Mouse (Mus musculus) stomach, embryonic 15.5 days (tissue): ENCODE measurements around the gene Sntb2. TPM values are rescaled to one million over a fixed set of nuclear protein-coding genes. Genes with fewer than 3 reads are reported as not detected.

Experiments
- ATAC-seq: fragments of 200-750 bp; cut with Nextera tagmentation; 2 replicates; pipeline ENCODE4 v1.8.0; 2017; ENCODE audit warnings: low read depth, moderate number of reproducible peaks, moderate TSS enrichment; ENCODE audit not compliant: insufficient read depth, low FRiP score
- H3K27ac ChIP-seq: fragments of 300-500 bp; sonication (generic); 2 replicates; pipeline ENCODE4 v1.5.1; 2015; ENCODE audit warnings: mild to moderate bottlenecking, inconsistent platforms
- H3K27me3 ChIP-seq: fragments of 300-500 bp; sonication (generic); replicated peaks from 2 replicates; pipeline ENCODE4 v1.6.1; 2015; ENCODE audit warnings: inconsistent platforms
- H3K36me3 ChIP-seq: fragments of 300-500 bp; sonication (generic); 2 replicates; pipeline ENCODE4 v1.6.1; 2015; ENCODE audit warnings: inconsistent platforms
- H3K4me1 ChIP-seq: fragments of 300-500 bp; sonication (generic); 2 replicates; pipeline ENCODE4 v1.6.1; 2015; ENCODE audit warnings: inconsistent platforms
- H3K4me2 ChIP-seq: fragments of 300-500 bp; sonication (generic); 2 replicates; pipeline ENCODE4 v1.6.1; 2015; ENCODE audit warnings: mild to moderate bottlenecking, inconsistent platforms
- H3K4me3 ChIP-seq: fragments of 300-500 bp; sonication (generic); replicated peaks from 2 replicates; pipeline ENCODE4 v1.5.1; 2015; ENCODE audit warnings: inconsistent platforms
- H3K9ac ChIP-seq: fragments of 300-500 bp; sonication (generic); 2 replicates; pipeline ENCODE4 v1.6.1; 2015; ENCODE audit warnings: inconsistent platforms
- H3K9me3 ChIP-seq: fragments of 300-500 bp; sonication (generic); 2 replicates; pipeline ENCODE4 v1.6.1; 2016; ENCODE audit warnings: inconsistent platforms
- WGBS: fragments of 180-500 bp; shearing (Covaris S2); methylation state at CpG from one replicate; pipeline ENCODE4 v1.1.7; 2015; 5-methylcytosine and 5-hydroxymethylcytosine counted together
- polyA plus RNA-seq: library from polyadenylated mRNA; unstranded; fragments of >200 nt; fragmentation: Nextera tagmentation; extraction: Ambion mirVana; gene quantifications from 2 replicates; pipeline ENCODE4 v1.2.1, GENCODE M21; 2015

The Sntb2 gene
- polyA plus RNA-seq, result 15.8 and 17.6 TPM in 2 replicates

GRCm38 (mm10) chr8:106935324-106935869 lies at the start of gene Sntb2:
Sntb2 (plus strand) TSS chr8:106935750.
- Histone ChIP-seq H3K36me3 (no peaks in the 10 kb centered on the region), H3K27ac (peak within 1 kb of the TSS; percentile 94), H3K4me2 (peak within 1 kb of the TSS; percentile 70), H3K9me3 (no peaks in the 10 kb centered on the region), H3K4me1 (peaks cover 17% of the 10 kb centered on the region), H3K27me3 (no peaks in the 10 kb centered on the region), H3K9ac (peak within 1 kb of the TSS; percentile 83), H3K4me3 (peak within 1 kb of the TSS; percentile 92)
- WGBS, result under 1% methylated on average over 36 of the region's 41 CpGs
- ATAC-seq, result peak; percentile 78

- Histone ChIP-seq H3K4me3 (no peak overlapping the region), H3K27ac (no peak overlapping the region), H3K9me3 (no peaks in the 10 kb centered on the region), H3K4me1 (peaks cover 7% of the 10 kb centered on the region), H3K9ac (no peak overlapping the region), H3K4me2 (no peak overlapping the region), H3K27me3 (no peaks in the 10 kb centered on the region), H3K36me3 (peaks cover 22% of the 10 kb centered on the region)
- 43% methylated on average over 5 of the region's 5 CpGs for WGBS
- no peak for ATAC-seq
Observed at GRCm38 (mm10) chr8:106887336-106888189, 48.0 kb upstream of the Sntb2 start.

GRCm38 (mm10) chr8:106888803-106889202 lies 46.7 kb upstream of the Sntb2 start:
- Histone ChIP-seq H3K27ac (no peak overlapping the region), H3K9ac (no peak overlapping the region), H3K27me3 (no peaks in the 10 kb centered on the region), H3K9me3 (no peaks in the 10 kb centered on the region), H3K36me3 (peaks cover 11% of the 10 kb centered on the region; the same call in 1 of the 2 replicates), H3K4me2 (no peak overlapping the region), H3K4me3 (no peak overlapping the region), H3K4me1 (peaks cover 7% of the 10 kb centered on the region)
- 75% methylated on average over 3 of the region's 3 CpGs for WGBS
- ATAC-seq, result no peak

- no peak for ATAC-seq
- Histone ChIP-seq H3K27me3 (no peaks in the 10 kb centered on the region), H3K9me3 (no peaks in the 10 kb centered on the region), H3K4me2 (peak overlapping the region; percentile 66), H3K4me3 (peak overlapping the region; percentile 88), H3K9ac (peak overlapping the region; percentile 84; the same call in 1 of the 2 replicates), H3K36me3 (no peaks in the 10 kb centered on the region; the same call in 1 of the 2 replicates), H3K4me1 (peaks cover 7% of the 10 kb centered on the region), H3K27ac (peak overlapping the region; percentile 94)
- 1% methylated on average over 15 of the region's 15 CpGs for WGBS
Observed at GRCm38 (mm10) chr8:106892210-106892805, 43.2 kb upstream of the Sntb2 start.

- Histone ChIP-seq H3K4me1 (peaks cover 7% of the 10 kb centered on the region), H3K27me3 (no peaks in the 10 kb centered on the region), H3K4me3 (peak overlapping the region; percentile 88), H3K4me2 (peak overlapping the region; percentile 66), H3K36me3 (no peaks in the 10 kb centered on the region; the same call in 1 of the 2 replicates), H3K9ac (peak overlapping the region; percentile 84), H3K9me3 (no peaks in the 10 kb centered on the region), H3K27ac (peak overlapping the region; percentile 94)
- under 1% methylated on average over 51 of the region's 57 CpGs for WGBS
- ATAC-seq, result peak; percentile 82
Observed at GRCm38 (mm10) chr8:106892806-106893451, 42.6 kb upstream of the Sntb2 start.

- peaks cover 7% of the 10 kb centered on the region for H3K4me1 ChIP-seq
- peaks cover 3% of the 10 kb centered on the region; the same call in 1 of the 2 replicates for H3K36me3 ChIP-seq
- no peaks in the 10 kb centered on the region for H3K27me3 ChIP-seq
- H3K4me3 ChIP-seq, result peak within 1 kb of the TSS; percentile 88
- ATAC-seq, result peak; percentile 92
- peak within 1 kb of the TSS; percentile 84 for H3K9ac ChIP-seq
- H3K27ac ChIP-seq, result peak within 1 kb of the TSS; percentile 94
- H3K4me2 ChIP-seq, result peak within 1 kb of the TSS; percentile 66
- under 1% methylated on average over 47 of the region's 63 CpGs for WGBS
- no peaks in the 10 kb centered on the region for H3K9me3 ChIP-seq
Observed at GRCm38 (mm10) chr8:106893481-106894156, 41.9 kb upstream of the Sntb2 start, which contains the start of gene Utp4. Utp4 (plus strand) TSS chr8:106893636.

- Histone ChIP-seq H3K4me1 (no peaks in the 10 kb centered on the region; the same call in 1 of the 2 replicates), H3K9me3 (no peaks in the 10 kb centered on the region), H3K36me3 (peaks cover 40% of the 10 kb centered on the region), H3K4me2 (no peak overlapping the region), H3K27me3 (no peaks in the 10 kb centered on the region), H3K4me3 (no peak overlapping the region), H3K27ac (no peak overlapping the region), H3K9ac (no peak overlapping the region)
- ATAC-seq, result no peak
- WGBS, result 84% methylated on average over 5 of the region's 5 CpGs
Observed at GRCm38 (mm10) chr8:106899473-106899872, 36.1 kb upstream of the Sntb2 start.

GRCm38 (mm10) chr8:106905727-106906480 lies 29.6 kb upstream of the Sntb2 start:
- H3K36me3 ChIP-seq, result peaks cover 62% of the 10 kb centered on the region
- WGBS, result 93% methylated on average over 17 of the region's 17 CpGs
- H3K9ac ChIP-seq, result no peak overlapping the region

GRCm38 (mm10) chr8:106906635-106907034 lies 28.9 kb upstream of the Sntb2 start:
- H3K36me3 ChIP-seq, result peaks cover 66% of the 10 kb centered on the region
- ATAC-seq, result no peak

More at GRCm38 (mm10) chr8:106905727-106906480, 29.6 kb upstream of the Sntb2 start:
- H3K4me2 ChIP-seq, result no peak overlapping the region
- no peak overlapping the region for H3K4me3 ChIP-seq
- no peak for ATAC-seq
- no peak overlapping the region for H3K27ac ChIP-seq
- H3K4me1 ChIP-seq, result no peaks in the 10 kb centered on the region
- H3K27me3 ChIP-seq, result no peaks in the 10 kb centered on the region
- no peaks in the 10 kb centered on the region for H3K9me3 ChIP-seq

GRCm38 (mm10) chr8:106907450-106907849 lies 28.1 kb upstream of the Sntb2 start:
- Histone ChIP-seq H3K27ac (no peak overlapping the region), H3K4me2 (no peak overlapping the region), H3K36me3 (peaks cover 66% of the 10 kb centered on the region), H3K27me3 (no peaks in the 10 kb centered on the region), H3K9me3 (no peaks in the 10 kb centered on the region), H3K9ac (no peak overlapping the region), H3K4me1 (no peaks in the 10 kb centered on the region), H3K4me3 (no peak overlapping the region)
- ATAC-seq, result no peak
- 87% methylated on average over 6 of the region's 6 CpGs for WGBS

More at GRCm38 (mm10) chr8:106906635-106907034, 28.9 kb upstream of the Sntb2 start:
- H3K4me2 ChIP-seq, result no peak overlapping the region
- H3K9ac ChIP-seq, result no peak overlapping the region
- no peaks in the 10 kb centered on the region for H3K4me1 ChIP-seq
- H3K9me3 ChIP-seq, result no peaks in the 10 kb centered on the region
- no peaks in the 10 kb centered on the region for H3K27me3 ChIP-seq
- no peak overlapping the region for H3K27ac ChIP-seq
- 91% methylated on average over 6 of the region's 6 CpGs for WGBS
- no peak overlapping the region for H3K4me3 ChIP-seq
